9 mouse cellular contexts compared by ENCODE assay signal in the genomic region with DNA sequence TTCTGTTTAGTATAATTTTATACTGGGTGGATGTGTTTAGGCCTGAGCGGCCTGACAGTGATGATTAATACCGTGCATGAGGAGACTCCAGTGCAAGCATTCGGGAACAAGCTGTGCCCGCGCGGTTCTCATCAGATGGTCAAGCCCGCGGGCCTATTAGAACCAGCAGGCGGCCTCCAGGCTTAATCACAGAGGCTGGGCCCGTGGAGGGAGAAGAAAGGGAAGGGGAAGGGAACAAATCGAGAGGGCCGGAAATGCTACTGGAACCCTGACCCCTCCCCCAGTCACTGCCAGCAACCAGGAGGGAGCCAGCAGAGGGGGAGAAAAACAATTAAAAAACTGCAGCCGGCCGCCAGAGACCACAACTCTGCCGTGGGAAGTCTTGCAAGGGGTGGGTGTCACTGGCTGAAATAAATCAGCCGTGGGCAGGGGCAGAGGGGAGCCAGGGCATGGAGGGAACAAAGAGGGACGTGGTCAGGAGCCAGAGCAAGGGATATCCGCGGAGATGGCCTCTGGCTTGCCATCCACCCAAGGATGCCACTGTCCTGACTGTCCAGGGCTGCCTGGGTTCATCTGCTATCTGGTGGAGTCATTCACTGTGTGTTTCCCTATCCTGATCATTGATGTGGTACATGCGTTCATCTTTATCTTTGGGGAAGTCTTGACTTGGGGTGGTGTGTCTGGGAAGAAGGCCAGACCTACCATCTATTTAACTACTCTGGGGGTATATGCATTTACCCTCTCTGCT. TPM values are rescaled to one million over a fixed set of nuclear protein-coding genes. Genes with fewer than 3 reads are reported as not detected.
DNase-seq lines count a peak whose midpoint lies in the region; ATAC-seq and TF ChIP-seq lines count a peak whose summit lies in the region.
"Had no signal": no experiment of that assay in that cellular context is flagged by ENCODE, and none has a peak within 500 bp of the region (broad histone marks: within the 10 kb centered on the region; RNA-seq: fewer than 3 reads in every experiment).

No protein-coding gene starts in this region.

- peak overlapping the region; percentile 20 for H3K4me2 ChIP-seq in embryonic facial prominence, embryonic 11.5 days (ENCODE audit: low read depth, low read length)
- no peak overlapping the region for H3K4me2 ChIP-seq in hindbrain, embryonic 16.5 days (ENCODE audit: low read length)

- H3K9me3 ChIP-seq in embryonic facial prominence, embryonic 11.5 days (replicated peaks; ENCODE audit: control insufficient read depth, low read length): no peaks in the 10 kb centered on the region
- H3K9me3 ChIP-seq in hindbrain, embryonic 16.5 days (ENCODE audit: control insufficient read depth, low read length): no peaks in the 10 kb centered on the region

- H3K4me3 ChIP-seq in left cerebral cortex, adult 2 months: no peak overlapping the region
- H3K4me3 ChIP-seq in embryonic facial prominence, embryonic 11.5 days (ENCODE audit: low read depth, low read length): no peak overlapping the region
- no peak overlapping the region for H3K4me3 ChIP-seq in hindbrain, embryonic 16.5 days (ENCODE audit: low read length)

- H3K27ac ChIP-seq in left cerebral cortex, adult 2 months: no peak overlapping the region
- peak overlapping the region; percentile 80 for H3K27ac ChIP-seq in embryonic facial prominence, embryonic 11.5 days (replicated peaks; ENCODE audit: low read depth, low read length)
- peak overlapping the region; percentile 56; the same call in 1 of the 2 replicates for H3K27ac ChIP-seq in hindbrain, embryonic 16.5 days (ENCODE audit: low read depth, low read length)

- TF ChIP-seq CTCF in left cerebral cortex, adult 2 months (IDR thresholded peaks at IDR 0.05): no peak; the same call in 1 of the 2 replicates

- intact Hi-C loops in left cerebral cortex, postnatal 4 days (cut with DNase I): no loop called here
- intact Hi-C loops in left cerebral cortex, adult 2 months (cut with DNase I): loop anchor here (5.0 kb wide), 1 partner anchor 58 kb away; no protein-coding TSS in a partner anchor
- intact Hi-C loops in left cerebral cortex, postnatal 36 days (cut with DNase I): loop anchor here (5.0 kb wide), 1 partner anchor 63 kb away; no protein-coding TSS in a partner anchor

- ATAC-seq in embryonic facial prominence, embryonic 11.5 days (replicated peaks; ENCODE audit: insufficient number of reproducible peaks, low FRiP score, low TSS enrichment, low read depth): peak; percentile 68
- ATAC-seq in hindbrain, embryonic 16.5 days: peak; percentile 29
- no peak for ATAC-seq in megakaryocyte-erythroid progenitor cell, adult 5-6 weeks (replicated peaks; ENCODE audit: low FRiP score, low TSS enrichment, poor library complexity, severe bottlenecking)

- WGBS in embryonic facial prominence, embryonic 11.5 days: 8% methylated on average over 20 of the region's 20 CpGs
- WGBS in hindbrain, embryonic 16.5 days: 8% methylated on average over 20 of the region's 20 CpGs

- no peaks in the 10 kb centered on the region for H3K36me3 ChIP-seq in embryonic facial prominence, embryonic 11.5 days (replicated peaks; ENCODE audit: control insufficient read depth, insufficient read depth, low read depth, low read length)
- no peaks in the 10 kb centered on the region for H3K36me3 ChIP-seq in hindbrain, embryonic 16.5 days (ENCODE audit: control insufficient read depth, insufficient read depth, low read length)

- peak; percentile 58 for DNase-seq in left cerebral cortex, postnatal 4 days
- no peak for DNase-seq in left cerebral cortex, adult 2 months (ENCODE audit: extremely low spot score in 1 of 2, low spot score in 2 of 2)
- peak; percentile 88 for DNase-seq in embryonic facial prominence, embryonic 11.5 days (ENCODE audit: low spot score)
- peak; percentile 19 for DNase-seq in lung, postnatal 36 days
- no peak for DNase-seq in frontal cortex, adult 2 months (ENCODE audit: extremely low spot score in 1 of 2, low spot score in 1 of 2)
- DNase-seq in left cerebral cortex, postnatal 36 days (ENCODE audit: low spot score in 2 of 2): no peak

- peaks cover 30% of the 10 kb centered on the region for H3K4me1 ChIP-seq in embryonic facial prominence, embryonic 11.5 days (ENCODE audit: control insufficient read depth, insufficient read depth, low read length)
- H3K4me1 ChIP-seq in hindbrain, embryonic 16.5 days (ENCODE audit: control insufficient read depth, insufficient read depth, low read depth, low read length): peaks cover 36% of the 10 kb centered on the region

- H3K9ac ChIP-seq in embryonic facial prominence, embryonic 11.5 days (replicated peaks; ENCODE audit: low read length): peak overlapping the region; percentile 34
- peak overlapping the region; percentile 2; the same call in 1 of the 2 replicates for H3K9ac ChIP-seq in hindbrain, embryonic 16.5 days (ENCODE audit: low read depth, low read length)

- H3K27me3 ChIP-seq in embryonic facial prominence, embryonic 11.5 days (ENCODE audit: control insufficient read depth, insufficient read depth, low read length): no peaks in the 10 kb centered on the region
- no peaks in the 10 kb centered on the region for H3K27me3 ChIP-seq in hindbrain, embryonic 16.5 days (replicated peaks; ENCODE audit: control insufficient read depth, insufficient read depth, low read length)

RNA-seq across cellular contexts. Expression of a gene that starts 54.6 kb away (rescaled TPM):
- not detected for total RNA-seq in left cerebral cortex, postnatal 4 days (2021)
- total RNA-seq in left cerebral cortex, adult 2 months (2021): not detected
- not detected in 2 replicates for polyA plus RNA-seq in embryonic facial prominence, embryonic 11.5 days (2014; fragmentation: Nextera tagmentation; extraction: Ambion mirVana)
- polyA plus RNA-seq in hindbrain, embryonic 16.5 days (2015; fragmentation: Nextera tagmentation; extraction: Ambion mirVana): not detected in 2 replicates
- 0.25 and 0.66 TPM in 2 replicates for polyA plus RNA-seq in frontal cortex, adult 2 months (2012; rRNA removed)
- total RNA-seq in megakaryocyte-erythroid progenitor cell, adult 5-6 weeks (2014; fragmentation: Nextera tagmentation): not detected in 2 replicates
- not detected in 2 replicates for total RNA-seq in megakaryocyte-erythroid progenitor cell, adult 5-6 weeks (2017)
- total RNA-seq in left cerebral cortex, postnatal 36 days (2021): not detected
- total RNA-seq: adrenal gland, postnatal 36 days had no signal

Comparison
In these comparisons a context has a peak if more than half of its experiments do, and no peak if none do; other contexts are left out.
1. DNase-seq: peak in left cerebral cortex, postnatal 4 days (single experiment), embryonic facial prominence, embryonic 11.5 days (single experiment) and lung, postnatal 36 days (single experiment); none in left cerebral cortex, adult 2 months (0 of 2), frontal cortex, adult 2 months (0 of 2) and left cerebral cortex, postnatal 36 days (0 of 2).